Mouse (Mus musculus) kidney, embryonic 14.5 days (tissue): ENCODE data around the gene Hcn2. TPM values are rescaled to one million over a fixed set of nuclear protein-coding genes. Genes with fewer than 3 reads are reported as not detected.
A peak's percentile ranks its signal among the peaks of the same experiment; 100 is the strongest.
"Not testable (repeated sequence)": the region's sequence is repeated elsewhere in the genome, so short reads cannot be mapped to it uniquely, and the experiment has no call there.

ENCODE experiments used
- ATAC-seq: fragments of 200-750 bp; cut with Nextera tagmentation; 2 replicates; pipeline ENCODE4 v1.8.0; 2017; ENCODE audit warnings: moderate number of reproducible peaks, mild to moderate bottlenecking, moderate TSS enrichment, moderate library complexity; ENCODE audit not compliant: low FRiP score, low TSS enrichment
- H3K27ac ChIP-seq: fragments of 300-500 bp; sonication (generic); 2 replicates; pipeline ENCODE4 v1.5.1; 2014; ENCODE audit warnings: low read depth, mild to moderate bottlenecking, low read length, moderate library complexity, mixed read lengths
- H3K27me3 ChIP-seq: fragments of 300-500 bp; sonication (generic); 2 replicates; pipeline ENCODE4 v1.6.1; 2014; ENCODE audit warnings: mild to moderate bottlenecking, low read length; ENCODE audit not compliant: control insufficient read depth, insufficient read depth
- H3K36me3 ChIP-seq: fragments of 300-500 bp; sonication (generic); 2 replicates; pipeline ENCODE4 v1.6.1; 2014; ENCODE audit warnings: low read length, mixed read lengths; ENCODE audit not compliant: control insufficient read depth, insufficient read depth
- H3K4me1 ChIP-seq: fragments of 300-500 bp; sonication (generic); 2 replicates; pipeline ENCODE4 v1.6.1; 2014; ENCODE audit warnings: low read length, mixed read lengths; ENCODE audit not compliant: control insufficient read depth, insufficient read depth
- H3K4me2 ChIP-seq: fragments of 300-500 bp; sonication (generic); replicated peaks from 2 replicates; pipeline ENCODE4 v1.6.1; 2014; ENCODE audit warnings: low read depth, mild to moderate bottlenecking, low read length
- H3K4me3 ChIP-seq: fragments of 300-500 bp; sonication (generic); 2 replicates; pipeline ENCODE4 v1.5.1; 2014; ENCODE audit warnings: mild to moderate bottlenecking, low read length
- H3K9ac ChIP-seq: fragments of 300-500 bp; sonication (generic); 2 replicates; pipeline ENCODE4 v1.6.1; 2014; ENCODE audit warnings: low read depth, mild to moderate bottlenecking, low read length, moderate library complexity
- H3K9me3 ChIP-seq: fragments of 300-500 bp; sonication (generic); 2 replicates; pipeline ENCODE4 v1.6.1; 2016; ENCODE audit warnings: low read length; ENCODE audit not compliant: control insufficient read depth
- WGBS: fragments of 180-500 bp; shearing (Covaris S2); extraction: QIAGEN DNeasy Blood & Tissue Kit; methylation state at CpG from one replicate; pipeline ENCODE4 v1.1.7; 2014; 5-methylcytosine and 5-hydroxymethylcytosine counted together
- polyA plus RNA-seq: library from polyadenylated mRNA; unstranded; fragments of >200 nt; fragmentation: Nextera tagmentation; extraction: Ambion mirVana; gene quantifications from 2 replicates; pipeline ENCODE4 v1.2.1, GENCODE M21; 2014

Gene Hcn2
- polyA plus RNA-seq, 1 experiment from 2014 or later: 0.11 TPM

DNA sequence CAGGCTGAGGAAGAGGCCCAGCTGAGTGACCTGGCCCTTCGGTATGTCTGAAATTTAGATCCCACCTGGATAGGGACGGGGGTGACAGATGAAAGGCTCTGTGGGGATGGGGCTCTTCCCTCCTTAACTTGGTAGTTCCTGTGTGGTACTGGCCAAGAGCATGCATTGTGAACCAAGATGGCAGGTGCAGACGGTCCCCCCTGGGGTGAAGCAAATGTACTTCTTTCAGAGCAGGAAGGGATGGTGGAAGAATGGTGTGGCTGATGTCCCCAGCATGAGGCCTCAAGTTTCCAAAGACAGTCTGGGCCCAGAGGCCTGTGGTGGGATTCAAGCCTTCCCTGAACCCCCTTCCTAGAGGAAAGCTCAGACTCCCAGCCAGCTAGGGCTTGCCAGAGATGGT lies 39.4 kb downstream of the Hcn2 start:
- no peak overlapping the region for H3K9ac ChIP-seq
- ATAC-seq: no peak
- H3K36me3 ChIP-seq: peaks cover 40% of the 10 kb centered on the region
- H3K4me3 ChIP-seq: no peak overlapping the region
- no peaks in the 10 kb centered on the region for H3K4me1 ChIP-seq
- H3K4me2 ChIP-seq: no peak overlapping the region
- 94% methylated on average over 3 of the region's 3 CpGs for WGBS
- H3K9me3 ChIP-seq: no peaks in the 10 kb centered on the region
- no peak overlapping the region for H3K27ac ChIP-seq
- H3K27me3 ChIP-seq: no peaks in the 10 kb centered on the region

DNA sequence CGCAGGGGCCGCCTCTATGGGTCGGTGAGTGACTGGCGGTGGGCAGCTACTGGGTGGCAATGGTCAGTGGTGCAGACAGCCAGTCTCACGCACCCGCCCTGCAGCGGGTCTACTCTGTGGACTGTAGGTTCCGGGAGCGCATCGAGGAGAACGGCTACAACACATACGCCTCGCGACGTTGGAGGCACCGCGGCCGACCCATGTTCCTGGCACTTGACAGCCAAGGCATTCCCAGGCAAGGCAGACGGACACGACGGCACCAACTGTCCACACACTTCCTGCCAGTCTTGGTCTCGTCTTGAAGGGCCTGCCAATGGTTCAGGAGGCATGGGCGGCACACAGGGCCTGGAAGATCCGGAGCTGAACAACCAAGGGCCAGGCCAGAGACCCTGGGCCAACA lies 40.2 kb downstream of the Hcn2 start:
- ATAC-seq: no peak
- H3K27me3 ChIP-seq: no peaks in the 10 kb centered on the region
- H3K4me1 ChIP-seq: no peaks in the 10 kb centered on the region
- no peak overlapping the region for H3K4me3 ChIP-seq
- peaks cover 48% of the 10 kb centered on the region for H3K36me3 ChIP-seq
- no peak overlapping the region for H3K9ac ChIP-seq
- H3K27ac ChIP-seq: no peak overlapping the region
- 92% methylated on average over 24 of the region's 24 CpGs for WGBS
- no peak overlapping the region for H3K4me2 ChIP-seq
- no peaks in the 10 kb centered on the region for H3K9me3 ChIP-seq

DNA sequence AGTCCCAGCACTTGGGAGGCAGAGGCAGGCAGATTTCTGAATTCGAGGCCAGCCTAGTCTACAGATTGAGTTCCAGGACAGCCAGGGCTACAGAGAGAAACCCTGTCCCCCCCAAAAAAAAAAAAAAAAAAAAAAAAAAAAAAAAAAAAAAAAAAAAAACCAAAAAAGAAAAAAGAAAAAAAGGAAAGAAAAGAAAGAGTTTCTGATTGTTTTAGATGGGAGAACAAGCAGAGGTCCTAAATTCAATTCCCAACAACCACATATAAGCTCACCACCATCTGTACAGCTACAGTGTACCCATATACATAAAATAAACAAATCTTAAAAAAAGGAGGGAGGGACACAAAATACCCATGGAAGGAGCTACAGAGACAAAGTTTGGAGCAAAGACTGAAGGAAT lies 43.2 kb downstream of the Hcn2 start:
- not testable (repeated sequence) for H3K4me3 ChIP-seq, H3K4me2 ChIP-seq, H3K9ac ChIP-seq, H3K27ac ChIP-seq, H3K9me3 ChIP-seq, H3K27me3 ChIP-seq, H3K4me1 ChIP-seq, ATAC-seq
- H3K36me3 ChIP-seq: peaks cover 60% of the 10 kb centered on the region
- WGBS: 92% methylated on average over 1 of the region's 1 CpGs

DNA sequence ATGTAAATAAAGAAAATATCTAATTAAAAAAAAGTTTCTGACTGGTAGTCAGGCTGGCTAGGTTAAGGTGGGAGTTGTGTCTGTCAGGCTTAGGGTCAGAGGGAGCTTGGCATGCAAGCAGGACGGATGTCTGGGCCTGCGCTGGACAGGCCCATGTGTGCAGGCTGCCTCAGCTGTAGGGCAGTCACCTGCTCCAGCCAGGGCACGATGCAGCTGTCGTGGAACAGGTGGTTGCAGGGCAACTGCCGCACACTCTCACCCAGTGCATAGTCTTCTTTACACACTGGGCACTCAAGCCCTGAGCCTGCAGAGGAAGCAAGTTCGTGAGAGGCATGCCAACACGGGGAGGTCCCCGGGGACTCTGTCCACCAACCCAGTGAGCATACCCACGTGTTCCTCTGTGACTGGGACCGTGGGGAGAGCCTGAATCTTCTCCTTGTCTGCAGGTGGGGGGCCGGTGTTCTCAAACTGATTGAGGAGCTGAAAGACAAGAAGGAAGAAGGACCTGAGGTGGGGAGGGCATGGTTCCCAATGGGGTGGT lies 44.2 kb downstream of the Hcn2 start:
- ATAC-seq: no peak
- peaks cover 60% of the 10 kb centered on the region for H3K36me3 ChIP-seq
- no peaks in the 10 kb centered on the region for H3K9me3 ChIP-seq
- no peak overlapping the region for H3K27ac ChIP-seq
- no peaks in the 10 kb centered on the region for H3K27me3 ChIP-seq
- H3K9ac ChIP-seq: no peak overlapping the region
- H3K4me2 ChIP-seq: no peak overlapping the region
- no peak overlapping the region for H3K4me3 ChIP-seq
- H3K4me1 ChIP-seq: peaks cover 12% of the 10 kb centered on the region
- WGBS: 90% methylated on average over 11 of the region's 11 CpGs

DNA sequence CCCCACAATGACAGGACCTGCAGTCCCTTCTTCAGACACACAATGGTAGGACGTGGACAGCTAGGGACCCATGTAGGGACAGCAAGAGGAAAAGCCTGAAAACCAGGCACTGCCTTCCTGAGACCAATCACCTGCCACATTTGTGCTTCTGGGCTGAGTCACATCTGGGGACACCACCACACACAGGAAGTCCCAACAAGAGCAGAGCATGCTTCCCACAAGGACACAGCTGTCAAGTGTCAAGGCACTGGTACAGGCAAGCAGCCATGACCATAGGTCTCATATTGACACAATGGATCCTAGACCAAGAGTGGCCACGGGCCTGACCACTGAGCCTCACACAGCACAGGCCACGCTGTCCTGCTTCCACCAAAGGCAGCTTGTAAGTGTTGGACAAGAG lies 46.4 kb downstream of the Hcn2 start:
- Histone ChIP-seq H3K4me2 (no peak overlapping the region), H3K4me3 (no peak overlapping the region), H3K27me3 (no peaks in the 10 kb centered on the region), H3K36me3 (peaks cover 46% of the 10 kb centered on the region), H3K4me1 (peaks cover 17% of the 10 kb centered on the region), H3K9ac (no peak overlapping the region), H3K27ac (no peak overlapping the region), H3K9me3 (no peaks in the 10 kb centered on the region)
- no peak for ATAC-seq
- WGBS: 88% methylated on average over 3 of the region's 3 CpGs

GRCm38 (mm10) chr10:79764234-79764633 lies 47.8 kb downstream of the Hcn2 start:
- H3K9ac ChIP-seq: no peak overlapping the region
- no peak overlapping the region for H3K27ac ChIP-seq
- no peak for ATAC-seq
- H3K27me3 ChIP-seq: no peaks in the 10 kb centered on the region
- peaks cover 25% of the 10 kb centered on the region for H3K4me1 ChIP-seq
- WGBS: 86% methylated on average over 7 of the region's 7 CpGs
- no peak overlapping the region for H3K4me3 ChIP-seq
- no peaks in the 10 kb centered on the region for H3K9me3 ChIP-seq
- no peak overlapping the region for H3K4me2 ChIP-seq
- peaks cover 32% of the 10 kb centered on the region for H3K36me3 ChIP-seq

DNA sequence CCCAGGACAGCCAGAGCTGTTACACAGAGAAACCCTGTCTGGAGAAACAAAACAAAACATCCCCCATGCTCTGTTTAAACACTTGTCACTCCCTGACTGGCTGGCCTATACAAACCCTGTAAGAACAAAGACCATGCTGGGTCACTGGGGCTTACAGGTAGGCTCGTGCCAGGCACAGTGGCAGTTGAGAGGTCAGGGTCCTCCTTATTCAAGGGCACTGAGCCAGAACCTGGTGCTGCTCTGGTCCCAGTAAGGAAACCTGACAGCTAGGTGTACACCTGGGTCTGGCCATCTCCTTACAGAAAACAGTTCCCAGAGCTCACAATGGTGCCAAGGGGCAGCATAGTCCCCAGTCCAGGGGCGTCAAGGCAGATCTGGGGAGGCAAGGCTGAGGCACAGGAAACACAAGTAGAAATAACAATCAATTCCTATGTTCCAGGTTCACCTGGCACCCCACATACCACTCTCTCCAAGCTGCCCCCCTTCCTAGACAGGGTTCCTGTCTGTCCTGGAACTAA lies 48.9 kb downstream of the Hcn2 start:
- Histone ChIP-seq H3K9ac (peak overlapping the region; percentile 86), H3K9me3 (no peaks in the 10 kb centered on the region), H3K27ac (no peak overlapping the region), H3K4me2 (peak overlapping the region; percentile 96), H3K36me3 (peaks cover 26% of the 10 kb centered on the region), H3K4me1 (peaks cover 25% of the 10 kb centered on the region), H3K27me3 (no peaks in the 10 kb centered on the region), H3K4me3 (peak overlapping the region; percentile 67)
- ATAC-seq: no peak
- 58% methylated on average over 2 of the region's 2 CpGs for WGBS

GRCm38 (mm10) chr10:79766001-79766507 lies 49.6 kb downstream of the Hcn2 start:
- 4% methylated on average over 16 of the region's 16 CpGs for WGBS

DNA sequence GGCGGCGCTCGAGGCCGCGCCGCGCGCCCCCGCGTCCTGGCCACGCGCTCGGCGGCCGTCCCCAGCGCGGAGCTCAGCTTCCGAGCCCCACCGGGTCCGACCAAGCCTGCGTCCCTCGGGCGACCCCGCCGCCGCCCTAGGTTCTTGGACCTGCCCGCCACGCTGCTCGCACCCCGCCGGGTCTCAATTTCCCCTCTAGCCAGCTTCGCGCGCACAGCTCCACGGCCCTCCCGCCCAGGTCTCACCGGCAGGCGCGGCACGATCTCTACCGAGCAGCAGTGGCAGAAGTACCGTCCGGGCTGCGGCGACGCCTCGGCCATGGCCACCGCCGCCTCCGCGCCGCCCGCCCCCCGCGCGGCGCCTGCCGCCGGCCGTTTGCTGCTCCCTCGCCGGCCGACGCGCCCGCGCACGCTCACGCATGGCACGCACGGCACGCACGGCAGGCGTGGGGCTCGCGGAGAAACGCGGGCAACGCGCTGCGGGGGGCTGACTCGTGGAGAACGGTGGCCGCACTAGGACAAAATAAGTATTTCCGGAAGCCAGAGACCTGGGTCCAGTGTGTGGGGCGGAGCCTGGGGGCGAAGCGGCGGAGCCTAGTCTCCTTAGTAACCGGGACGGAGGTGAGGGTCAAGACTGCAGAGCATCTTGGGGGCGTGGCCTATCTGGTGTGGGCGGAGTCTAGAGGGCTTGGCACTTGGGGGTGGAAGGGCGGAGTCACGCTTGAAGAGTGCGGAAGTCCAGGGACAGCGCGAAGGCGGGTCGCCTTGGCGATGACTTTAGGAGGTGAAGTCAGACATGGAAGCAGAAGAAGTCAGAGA lies 50.3 kb downstream of the Hcn2 start, which contains the start of gene Rnf126:
Rnf126 (minus strand) TSS at position 445 of the 818 bp plus-strand sequence.
- peak; percentile 91 for ATAC-seq
- Histone ChIP-seq H3K4me2 (peak within 1 kb of the TSS; percentile 96), H3K4me1 (peaks cover 25% of the 10 kb centered on the region), H3K27ac (peak within 1 kb of the TSS; percentile 82), H3K4me3 (peak within 1 kb of the TSS; percentile 67), H3K9ac (peak within 1 kb of the TSS; percentile 86), H3K9me3 (no peaks in the 10 kb centered on the region), H3K27me3 (no peaks in the 10 kb centered on the region), H3K36me3 (peaks cover 11% of the 10 kb centered on the region)
- 1% methylated on average over 89 of the region's 101 CpGs for WGBS

More at GRCm38 (mm10) chr10:79766001-79766507, 49.6 kb downstream of the Hcn2 start:
- Histone ChIP-seq H3K36me3 (peaks cover 18% of the 10 kb centered on the region), H3K27me3 (no peaks in the 10 kb centered on the region), H3K27ac (peak overlapping the region; percentile 73), H3K9me3 (no peaks in the 10 kb centered on the region), H3K9ac (peak overlapping the region; percentile 86), H3K4me1 (peaks cover 25% of the 10 kb centered on the region), H3K4me3 (peak overlapping the region; percentile 67), H3K4me2 (peak overlapping the region; percentile 96)
- peak; percentile 9 for ATAC-seq
